Mouse (Mus musculus) stomach, embryonic 16.5 days (tissue): ENCODE data around the gene Dmrta2. TPM values are rescaled to one million over a fixed set of nuclear protein-coding genes. Genes with fewer than 3 reads are reported as not detected.

Experiments
- ATAC-seq: fragments of 200-750 bp; cut with Nextera tagmentation; 2 replicates; pipeline ENCODE4 v1.8.0; 2017; ENCODE audit warnings: moderate number of reproducible peaks, moderate TSS enrichment; ENCODE audit not compliant: insufficient read depth, low FRiP score
- H3K27ac ChIP-seq: fragments of 300-500 bp; sonication (generic); 2 replicates; pipeline ENCODE4 v1.5.1; 2014; ENCODE audit warnings: low read length
- H3K27me3 ChIP-seq: fragments of 300-500 bp; sonication (generic); 2 replicates; pipeline ENCODE4 v1.6.1; 2014; ENCODE audit warnings: low read length, control low read depth, mixed read lengths; ENCODE audit not compliant: control insufficient read depth, insufficient read depth
- H3K36me3 ChIP-seq: fragments of 300-500 bp; sonication (generic); 2 replicates; pipeline ENCODE4 v1.6.1; 2014; ENCODE audit warnings: low read length; ENCODE audit not compliant: control insufficient read depth, insufficient read depth
- H3K4me1 ChIP-seq: fragments of 300-500 bp; sonication (generic); 2 replicates; pipeline ENCODE4 v1.6.1; 2014; ENCODE audit warnings: low read length, control low read depth, mixed read lengths; ENCODE audit not compliant: control insufficient read depth, insufficient read depth
- H3K4me2 ChIP-seq: fragments of 300-500 bp; sonication (generic); 2 replicates; pipeline ENCODE4 v1.6.1; 2014; ENCODE audit warnings: low read depth, low read length, mixed read lengths
- H3K4me3 ChIP-seq: fragments of 300-500 bp; sonication (generic); replicated peaks from 2 replicates; pipeline ENCODE4 v1.5.1; 2014; ENCODE audit warnings: mild to moderate bottlenecking, low read length
- H3K9ac ChIP-seq: fragments of 300-500 bp; sonication (generic); 2 replicates; pipeline ENCODE4 v1.6.1; 2014; ENCODE audit warnings: low read length
- H3K9me3 ChIP-seq: fragments of 300-500 bp; sonication (generic); replicated peaks from 2 replicates; pipeline ENCODE4 v1.6.1; 2016; ENCODE audit warnings: low read length, control low read depth; ENCODE audit not compliant: control insufficient read depth
- WGBS: fragments of 180-500 bp; shearing (Covaris S2); extraction: QIAGEN DNeasy Blood & Tissue Kit; methylation state at CpG from one replicate; pipeline ENCODE4 v1.1.7; 2014; 5-methylcytosine and 5-hydroxymethylcytosine counted together
- polyA plus RNA-seq: library from polyadenylated mRNA; unstranded; fragments of >200 nt; fragmentation: Nextera tagmentation; extraction: Ambion mirVana; gene quantifications from 2 replicates; pipeline ENCODE4 v1.2.1, GENCODE M21; 2015

Dmrta2 gene
- polyA plus RNA-seq, 1 experiment from 2014 or later = 0.09 TPM

GRCm38 (mm10) chr4:109978068-109978857 lies 410 bp downstream of the Dmrta2 start:
- Histone ChIP-seq H3K9ac (no peak overlapping the region), H3K9me3 (no peaks in the 10 kb centered on the region), H3K4me3 (peak overlapping the region; percentile 41), H3K4me2 (peak overlapping the region; percentile 54), H3K4me1 (peaks cover 28% of the 10 kb centered on the region), H3K27ac (no peak overlapping the region), H3K36me3 (no peaks in the 10 kb centered on the region), H3K27me3 (peaks cover 93% of the 10 kb centered on the region)
- ATAC-seq = peak; percentile 16; the same call in 1 of the 2 replicates
- WGBS = under 1% methylated on average over 56 of the region's 56 CpGs

- no peaks in the 10 kb centered on the region for H3K36me3 ChIP-seq
- no peak overlapping the region for H3K27ac ChIP-seq
- WGBS = 4% methylated on average over 9 of the region's 9 CpGs
- no peaks in the 10 kb centered on the region for H3K9me3 ChIP-seq
- H3K4me2 ChIP-seq = no peak overlapping the region
- no peak for ATAC-seq
- no peak overlapping the region for H3K9ac ChIP-seq
- H3K27me3 ChIP-seq = peaks cover 93% of the 10 kb centered on the region
- H3K4me3 ChIP-seq = no peak overlapping the region
- H3K4me1 ChIP-seq = peaks cover 28% of the 10 kb centered on the region
Observed at GRCm38 (mm10) chr4:109978858-109979340, 1.0 kb downstream of the Dmrta2 start.

GRCm38 (mm10) chr4:109979461-109980320 lies 1.8 kb downstream of the Dmrta2 start:
- H3K4me2 ChIP-seq = 0 out of 2 replicates have a peak overlapping the region, but pooled peaks have one; percentile 11
- H3K9me3 ChIP-seq = no peaks in the 10 kb centered on the region
- peak overlapping the region; percentile 10 for H3K4me3 ChIP-seq
- H3K27me3 ChIP-seq = peaks cover 93% of the 10 kb centered on the region
- no peak overlapping the region for H3K27ac ChIP-seq
- no peak overlapping the region for H3K9ac ChIP-seq
- no peak for ATAC-seq
- WGBS = 2% methylated on average over 65 of the region's 66 CpGs
- peaks cover 27% of the 10 kb centered on the region for H3K4me1 ChIP-seq
- no peaks in the 10 kb centered on the region for H3K36me3 ChIP-seq

- no peak overlapping the region for H3K27ac ChIP-seq
- no peak for ATAC-seq
- no peaks in the 10 kb centered on the region for H3K9me3 ChIP-seq
- H3K4me2 ChIP-seq = 0 out of 2 replicates have a peak overlapping the region, but pooled peaks have one; percentile 11
- no peak overlapping the region for H3K9ac ChIP-seq
- no peak overlapping the region; the same call in 1 of the 2 replicates for H3K4me3 ChIP-seq
- 7% methylated on average over 29 of the region's 29 CpGs for WGBS
- peaks cover 24% of the 10 kb centered on the region for H3K4me1 ChIP-seq
- H3K36me3 ChIP-seq = no peaks in the 10 kb centered on the region
- H3K27me3 ChIP-seq = peaks cover 93% of the 10 kb centered on the region
Observed at GRCm38 (mm10) chr4:109980321-109981082, 2.6 kb downstream of the Dmrta2 start.

- H3K9me3 ChIP-seq = no peaks in the 10 kb centered on the region
- peaks cover 93% of the 10 kb centered on the region for H3K27me3 ChIP-seq
- H3K36me3 ChIP-seq = no peaks in the 10 kb centered on the region
- H3K4me1 ChIP-seq = peaks cover 24% of the 10 kb centered on the region
- peak overlapping the region; percentile 44 for H3K4me2 ChIP-seq
- ATAC-seq = no peak
- no peak overlapping the region for H3K27ac ChIP-seq
- 3% methylated on average over 30 of the region's 37 CpGs for WGBS
- peak overlapping the region; percentile 31 for H3K4me3 ChIP-seq
- H3K9ac ChIP-seq = no peak overlapping the region
Observed at GRCm38 (mm10) chr4:109981083-109981870, 3.4 kb downstream of the Dmrta2 start.

GRCm38 (mm10) chr4:109981871-109982680 lies 4.2 kb downstream of the Dmrta2 start:
- 1% methylated on average over 97 of the region's 99 CpGs for WGBS

GRCm38 (mm10) chr4:109982681-109983265 lies 4.9 kb downstream of the Dmrta2 start:
- Histone ChIP-seq H3K9me3 (no peaks in the 10 kb centered on the region), H3K9ac (no peak overlapping the region; the same call in 1 of the 2 replicates), H3K27ac (no peak overlapping the region), H3K36me3 (no peaks in the 10 kb centered on the region), H3K4me2 (peak overlapping the region; percentile 44), H3K4me1 (peaks cover 20% of the 10 kb centered on the region), H3K27me3 (peaks cover 94% of the 10 kb centered on the region), H3K4me3 (peak overlapping the region; percentile 31)
- WGBS = 7% methylated on average over 26 of the region's 30 CpGs
- ATAC-seq = no peak

More at GRCm38 (mm10) chr4:109981871-109982680, 4.2 kb downstream of the Dmrta2 start:
- Histone ChIP-seq H3K27ac (no peak overlapping the region), H3K4me3 (peak overlapping the region; percentile 31), H3K27me3 (peaks cover 94% of the 10 kb centered on the region), H3K4me1 (peaks cover 24% of the 10 kb centered on the region), H3K9ac (peak overlapping the region; percentile 26; the same call in 1 of the 2 replicates), H3K4me2 (peak overlapping the region; percentile 44), H3K36me3 (no peaks in the 10 kb centered on the region), H3K9me3 (no peaks in the 10 kb centered on the region)
- ATAC-seq = no peak
